In genomic region chr16:78685160-78685559, GRCm38 (mm10) we compare ENCODE assay signal across 18 mouse cellular contexts.
"Had no signal": no experiment of that assay in that cellular context is flagged by ENCODE, and none has a peak within 500 bp of the region (broad histone marks: within the 10 kb centered on the region; RNA-seq: fewer than 3 reads in every experiment).

No protein-coding gene starts in this region.

- H3K27me3 ChIP-seq: liver, embryonic 15.5 days; lung, embryonic 15.5 days; megakaryocyte, embryonic 14.5 days; midbrain, embryonic 12.5 days; neural tube, embryonic 12.5 days had no signal

- DNase-seq: liver, postnatal 0 days; lung, adult 2 months; lung, postnatal 14 days; lung, postnatal 36 days; midbrain, embryonic 14.5 days; right cerebral cortex, postnatal 14 days; spleen, adult 18-20 months; thymus, adult 18-20 months; thymus, postnatal 14 days; thymus, postnatal 36 days had no signal

- H3K9ac ChIP-seq: liver, embryonic 15.5 days; liver, postnatal 0 days; lung, embryonic 15.5 days; midbrain, embryonic 12.5 days; neural tube, embryonic 12.5 days had no signal

- H3K27ac ChIP-seq: liver, embryonic 15.5 days; lung, embryonic 15.5 days; macrophage; midbrain, embryonic 10.5 days; midbrain, embryonic 12.5 days; neural tube, embryonic 12.5 days had no signal

- ATAC-seq: liver, postnatal 0 days; lung, postnatal 0 days had no signal

- H3K4me2 ChIP-seq: liver, embryonic 15.5 days; lung, embryonic 15.5 days; midbrain, embryonic 12.5 days; neural tube, embryonic 12.5 days had no signal

- H3K9me3 ChIP-seq: liver, embryonic 15.5 days; lung, embryonic 15.5 days; megakaryocyte, embryonic 14.5 days; midbrain, embryonic 10.5 days; midbrain, embryonic 12.5 days; neural tube, embryonic 12.5 days had no signal

- H3K36me3 ChIP-seq: liver, embryonic 15.5 days; lung, embryonic 15.5 days; midbrain, embryonic 10.5 days; midbrain, embryonic 12.5 days; neural tube, embryonic 12.5 days had no signal

- H3K4me1 ChIP-seq: liver, embryonic 15.5 days; lung, embryonic 15.5 days; megakaryocyte, embryonic 14.5 days; midbrain, embryonic 10.5 days; midbrain, embryonic 12.5 days; neural tube, embryonic 12.5 days had no signal

- H3K4me3 ChIP-seq: liver, embryonic 15.5 days; lung, embryonic 15.5 days; megakaryocyte, embryonic 14.5 days; midbrain, embryonic 10.5 days; midbrain, embryonic 12.5 days; neural tube, embryonic 12.5 days had no signal
